Mouse (Mus musculus) embryo, embryonic 10.5 days (tissue): ENCODE results near the gene Zbtb20.

Experiments used
- DNase-seq: peaks from one replicate; pipeline ENCODE4 v3.0.0-alpha.2; 2015; ENCODE audit warnings: low spot score

The Zbtb20 gene

DNA sequence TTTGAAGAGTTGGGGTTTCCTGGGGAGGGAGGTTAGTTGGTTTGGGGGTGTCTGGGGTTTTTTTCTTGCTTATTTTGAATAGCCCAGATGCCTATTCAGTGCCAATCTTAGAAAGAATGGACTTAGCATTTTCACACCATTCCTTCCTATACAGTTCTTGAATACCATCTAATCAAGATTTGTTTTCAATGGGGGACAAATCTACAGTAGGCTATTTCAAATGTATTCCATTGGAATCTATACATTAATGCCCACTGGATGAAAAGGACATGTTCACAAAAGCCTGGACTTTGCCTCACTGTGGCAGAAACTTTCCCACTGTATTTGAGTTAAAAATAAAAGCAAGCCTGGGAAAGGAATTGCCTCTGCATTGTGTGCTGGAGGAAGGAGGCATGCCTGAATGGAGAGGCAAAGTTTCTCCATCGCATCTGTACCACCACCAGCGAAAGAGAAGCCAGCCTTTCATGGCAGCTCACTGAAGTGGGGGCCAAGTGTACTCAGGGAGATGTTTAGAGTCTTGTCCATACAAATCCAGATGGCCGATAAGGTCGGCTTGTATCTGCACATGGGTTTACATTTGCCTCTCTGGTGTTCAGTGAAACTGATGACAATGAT lies 728.8 kb downstream of the Zbtb20 start:
- no peak for DNase-seq

DNA sequence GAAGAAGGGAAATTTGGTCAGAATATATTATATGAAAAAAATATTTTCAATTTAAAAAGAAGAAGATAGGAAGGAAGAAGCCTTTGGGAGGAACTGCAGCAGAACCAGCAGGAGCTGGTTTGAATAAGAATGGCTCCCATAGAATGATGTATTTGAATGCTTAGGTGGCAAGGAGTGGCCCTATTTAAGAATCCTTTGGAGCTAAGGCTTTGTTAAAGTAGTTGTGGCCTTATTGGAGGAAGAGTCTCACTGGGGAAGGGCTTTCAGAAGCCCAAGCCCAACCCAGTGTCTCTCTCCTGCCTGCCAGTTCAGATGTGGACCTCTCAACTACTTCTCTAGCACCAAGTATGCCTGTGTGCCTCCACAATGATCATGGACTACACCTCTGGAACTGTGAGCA lies 731.4 kb downstream of the Zbtb20 start:
- DNase-seq: no peak

DNA sequence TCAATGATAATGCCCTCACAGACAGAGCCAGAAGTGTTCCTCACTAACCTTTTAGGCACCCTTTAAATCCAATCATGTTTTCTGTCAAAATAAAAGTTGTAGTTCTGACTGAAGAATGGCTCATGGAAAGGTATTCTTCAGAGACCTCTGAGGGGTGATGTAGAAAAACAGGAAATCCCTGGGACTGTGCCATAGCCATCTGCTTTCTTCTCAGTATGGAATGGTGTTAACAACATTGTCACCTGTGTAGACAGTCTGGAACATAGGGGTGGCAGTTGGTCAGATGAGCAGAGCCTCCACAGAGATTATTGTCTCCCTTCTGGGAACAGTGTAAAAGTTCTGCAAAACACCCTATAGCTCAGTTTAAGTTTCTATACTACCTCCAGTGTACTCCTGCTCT lies 732.4 kb downstream of the Zbtb20 start:
- no peak for DNase-seq

DNA sequence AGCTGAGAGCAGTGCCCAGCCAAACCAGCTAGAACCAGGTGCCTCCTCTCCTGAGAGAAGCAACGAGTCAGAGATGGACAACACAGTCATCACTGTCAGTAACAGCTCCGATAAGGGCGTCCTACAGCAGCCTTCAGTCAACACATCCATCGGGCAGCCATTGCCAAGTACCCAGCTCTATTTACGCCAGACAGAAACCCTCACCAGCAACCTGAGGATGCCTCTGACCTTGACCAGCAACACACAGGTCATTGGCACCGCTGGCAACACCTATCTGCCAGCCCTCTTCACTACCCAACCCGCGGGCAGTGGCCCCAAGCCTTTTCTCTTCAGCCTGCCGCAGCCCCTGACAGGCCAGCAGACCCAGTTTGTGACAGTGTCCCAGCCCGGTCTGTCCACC lies 734.7 kb downstream of the Zbtb20 start:
- no peak for DNase-seq

DNA sequence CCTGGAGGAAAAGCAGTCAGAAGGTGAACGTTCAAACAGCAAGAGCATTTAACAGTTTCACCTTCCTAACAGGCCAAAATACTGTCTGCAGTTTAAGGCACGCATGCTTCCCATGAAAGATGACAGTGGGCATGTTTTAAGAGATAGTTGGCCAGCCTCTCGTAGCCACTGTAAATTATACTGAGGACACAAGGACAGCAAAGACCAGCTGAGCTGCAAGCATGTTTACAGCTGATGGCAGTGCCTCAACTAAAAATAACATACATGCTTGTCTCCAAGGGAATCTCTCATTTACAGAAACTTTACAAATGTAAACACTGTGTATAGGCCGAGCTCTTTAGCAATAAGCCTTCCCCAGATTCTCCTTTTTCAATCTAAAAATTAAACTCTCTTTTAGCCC lies 740.7 kb downstream of the Zbtb20 start:
- DNase-seq: no peak

DNA sequence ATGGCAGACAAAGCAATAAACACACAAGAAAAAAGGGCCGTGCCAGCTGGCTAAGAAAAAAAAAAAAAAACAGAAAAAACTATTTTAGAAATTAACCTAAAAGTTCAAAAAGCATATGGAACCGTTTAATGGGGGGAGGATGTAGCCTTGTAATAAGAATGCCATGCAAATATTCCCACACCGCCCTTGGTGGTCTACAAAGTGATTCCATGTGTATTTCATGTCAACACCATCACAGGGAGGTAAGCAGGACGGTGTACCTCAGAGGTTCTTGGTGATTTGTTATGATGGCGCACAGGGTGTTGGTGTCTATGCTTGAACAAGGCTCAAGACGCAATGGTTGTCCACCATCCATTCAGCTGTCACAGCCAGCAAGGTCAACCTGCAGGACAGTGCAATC lies 741.7 kb downstream of the Zbtb20 start:
- DNase-seq: peak; percentile 56

DNA sequence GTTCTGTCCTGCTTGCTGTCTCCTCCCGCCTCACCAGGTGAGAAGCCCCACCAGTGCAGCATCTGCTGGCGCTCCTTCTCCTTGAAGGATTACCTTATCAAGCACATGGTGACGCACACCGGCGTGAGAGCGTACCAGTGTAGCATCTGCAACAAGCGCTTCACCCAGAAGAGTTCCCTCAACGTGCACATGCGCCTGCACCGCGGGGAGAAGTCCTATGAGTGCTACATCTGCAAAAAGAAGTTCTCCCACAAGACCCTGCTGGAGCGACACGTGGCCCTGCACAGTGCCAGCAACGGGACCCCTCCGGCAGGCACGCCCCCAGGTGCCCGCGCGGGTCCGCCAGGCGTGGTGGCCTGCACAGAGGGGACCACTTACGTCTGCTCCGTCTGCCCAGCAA lies 742.6 kb downstream of the Zbtb20 start:
- no peak for DNase-seq

DNA sequence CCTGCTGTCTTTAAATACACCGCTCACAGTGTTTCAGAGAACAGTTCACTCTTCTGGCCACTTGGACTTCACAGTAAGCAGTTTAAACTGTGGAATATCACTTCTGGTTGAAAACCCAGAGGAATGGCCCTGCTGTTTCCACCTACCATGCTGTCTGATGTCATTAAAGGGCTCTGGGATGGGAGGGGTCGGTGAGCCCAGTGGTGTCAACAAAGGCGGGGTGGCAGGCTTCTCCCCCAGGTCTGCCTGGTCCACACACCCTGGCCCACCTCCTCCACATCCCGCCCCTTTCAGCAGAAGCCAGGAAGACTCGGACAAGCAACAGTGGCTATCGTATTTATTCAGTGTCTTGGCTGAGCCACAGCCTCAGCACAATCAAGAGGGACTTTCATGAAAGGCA lies 743.6 kb downstream of the Zbtb20 start:
- no peak for DNase-seq

DNA sequence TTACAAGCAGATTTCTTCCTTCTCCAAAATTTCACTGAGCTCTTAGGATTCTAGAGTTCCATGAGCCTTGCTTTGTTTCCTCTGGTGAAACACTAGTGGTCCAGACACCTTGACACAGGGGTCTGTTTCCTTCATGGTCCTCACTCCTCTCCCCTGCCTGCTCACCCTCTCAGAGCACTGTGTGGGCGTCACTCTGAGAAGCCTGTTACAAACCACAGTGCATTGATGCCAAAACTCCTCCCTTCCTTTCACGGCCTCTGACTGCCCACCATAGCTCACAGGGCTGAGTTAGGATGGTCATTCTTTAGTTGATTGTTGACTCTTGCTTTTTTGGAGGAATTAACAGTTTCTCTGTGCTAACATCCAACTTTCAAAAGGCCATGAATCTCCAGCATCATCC lies 744.7 kb downstream of the Zbtb20 start:
- peak; percentile 30 for DNase-seq

DNA sequence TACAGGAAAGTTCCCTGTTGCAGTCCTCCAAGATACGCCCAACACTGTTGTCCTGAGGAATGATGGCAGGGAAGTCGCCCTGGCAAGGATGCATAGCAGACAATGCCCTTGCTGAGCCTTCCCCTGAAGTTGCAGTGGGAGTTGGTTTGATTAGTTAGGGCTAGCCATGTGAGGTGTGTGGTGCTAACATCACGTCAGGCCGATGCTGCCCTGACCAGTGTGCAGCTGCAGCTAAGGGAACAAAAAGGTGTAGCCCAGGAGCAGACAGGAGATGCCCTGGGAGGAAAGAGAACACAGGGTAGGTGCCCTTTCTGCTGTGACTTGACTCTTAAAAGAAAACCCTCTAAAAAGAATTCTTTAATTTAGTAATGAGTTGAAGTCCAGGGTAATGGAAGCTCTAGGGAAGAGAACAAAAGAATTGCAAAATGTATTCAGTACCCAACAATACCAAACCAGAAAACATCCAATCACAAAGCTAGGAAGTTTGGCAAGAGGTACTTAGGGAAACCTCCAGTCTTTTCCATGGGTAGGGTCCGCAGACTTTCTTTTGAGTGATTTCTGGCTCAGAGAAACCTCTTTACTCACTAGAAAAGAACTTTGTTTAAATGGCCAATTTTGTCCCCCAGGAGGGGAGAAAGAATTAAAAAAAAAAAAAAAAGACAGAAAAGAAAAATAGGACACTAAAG lies 747.8 kb downstream of the Zbtb20 start:
- DNase-seq: no peak

DNA sequence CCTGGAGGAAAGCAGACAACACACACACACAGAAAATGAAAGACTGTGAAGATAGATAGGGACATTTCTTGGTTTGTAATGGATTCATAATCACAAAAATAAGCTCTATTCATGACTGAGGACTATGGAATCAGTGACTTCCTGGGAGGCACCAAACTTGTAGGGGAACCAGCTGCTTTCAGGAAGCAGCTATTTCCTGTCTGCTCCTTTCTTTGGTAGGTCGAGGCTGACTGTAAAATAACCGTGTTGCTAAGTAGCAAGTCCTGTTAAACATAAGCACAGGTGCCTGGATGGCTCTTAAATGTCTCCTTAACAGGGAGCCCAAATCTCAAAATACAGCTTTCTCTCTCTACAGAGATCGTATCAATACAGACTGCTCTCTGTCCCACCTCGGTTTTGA lies 749.2 kb downstream of the Zbtb20 start:
- DNase-seq: no peak

DNA sequence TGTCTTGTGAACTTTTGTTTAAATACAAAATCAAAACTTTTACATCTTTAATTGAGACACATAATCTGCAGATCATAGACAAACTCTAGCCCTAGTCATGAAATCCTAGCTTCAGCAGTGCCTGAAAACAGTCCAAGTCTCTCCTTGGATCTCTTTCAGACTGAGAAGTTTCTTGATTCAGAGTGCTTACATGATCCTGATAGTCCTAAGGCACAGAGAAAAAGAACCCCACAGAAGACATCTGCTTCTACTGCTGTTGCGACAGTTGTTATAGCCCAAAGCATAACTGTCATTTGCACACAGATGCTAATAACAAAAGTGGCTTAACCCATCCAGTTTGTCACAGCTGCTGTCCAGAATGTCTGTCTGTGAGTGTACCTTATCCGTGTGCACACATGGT lies 749.6 kb downstream of the Zbtb20 start:
- DNase-seq: no peak

DNA sequence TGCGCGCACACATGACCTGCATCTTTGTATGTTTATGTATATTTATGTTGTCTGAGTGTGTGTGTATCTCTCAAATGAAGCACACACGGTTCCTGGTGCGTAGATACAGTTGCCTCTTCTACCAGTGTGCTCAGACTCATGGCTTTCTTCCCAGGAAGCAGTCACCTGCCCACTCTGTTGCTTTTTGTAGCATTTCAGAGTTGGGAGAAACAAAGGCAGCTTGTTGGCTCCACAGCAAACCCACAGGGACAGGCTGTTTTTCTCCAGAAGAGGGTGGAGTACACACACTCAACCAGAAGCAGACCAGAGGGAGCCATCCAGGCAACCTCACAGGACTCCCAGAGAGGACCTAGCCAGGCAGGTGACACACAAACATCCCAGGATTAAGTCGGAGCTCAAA lies 750.3 kb downstream of the Zbtb20 start:
- no peak for DNase-seq

DNA sequence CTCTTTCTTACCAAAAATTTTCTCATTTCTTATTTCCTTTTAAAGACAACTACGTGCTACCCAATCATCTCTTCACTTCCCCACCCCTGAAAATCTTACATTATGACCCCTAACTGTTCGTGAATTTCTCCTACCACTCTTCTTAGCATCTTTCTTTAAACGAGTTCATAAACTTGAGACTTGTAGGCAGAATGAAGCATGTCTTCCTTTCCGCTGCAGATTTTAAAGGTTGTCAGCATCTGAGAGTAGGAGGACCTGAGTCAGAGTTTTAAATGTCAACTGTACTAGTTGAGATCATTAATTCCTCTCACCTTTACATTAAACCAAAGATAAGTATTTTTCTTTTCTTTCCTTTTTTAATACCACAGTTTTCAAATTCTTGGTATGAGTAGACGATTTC lies 753.0 kb downstream of the Zbtb20 start:
- no peak for DNase-seq

DNA sequence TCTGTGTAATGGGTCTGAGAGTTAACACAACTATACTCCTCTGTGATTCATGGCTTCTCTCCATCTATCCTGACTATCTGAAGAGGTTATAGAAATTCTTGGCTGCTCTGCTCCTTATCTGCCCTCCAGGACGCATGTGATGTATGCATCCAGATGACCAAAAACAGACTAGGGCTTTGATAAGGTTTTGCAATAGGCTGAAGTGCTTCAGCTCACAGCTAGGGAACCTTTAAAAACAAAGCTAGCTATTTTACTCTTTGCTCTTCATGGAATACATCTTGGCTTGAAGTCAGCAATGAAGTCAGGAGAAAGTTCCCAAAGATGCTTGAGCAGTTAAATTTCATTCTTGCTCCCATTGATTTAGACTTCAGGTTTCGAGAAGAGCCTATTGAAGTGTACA lies 756.1 kb downstream of the Zbtb20 start:
- no peak for DNase-seq

DNA sequence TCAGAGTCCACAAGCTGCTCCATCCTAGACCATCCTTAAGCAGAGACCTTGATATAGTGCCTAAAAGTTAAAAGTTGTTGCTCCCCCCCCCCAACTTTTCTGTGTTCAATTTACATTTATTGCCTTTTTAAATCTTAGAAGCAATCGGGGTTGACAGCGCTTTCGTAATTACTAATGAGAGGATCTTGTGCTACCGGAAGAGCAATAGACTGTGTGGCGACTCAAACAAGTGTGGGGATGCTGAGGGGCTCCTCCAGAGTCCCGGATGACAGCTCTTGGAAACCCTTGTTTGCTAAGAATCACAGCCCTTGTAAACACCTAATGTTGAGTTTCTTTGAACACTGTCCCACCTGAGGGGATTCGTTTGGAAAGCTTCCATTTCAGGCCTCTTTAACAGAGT lies 758.4 kb downstream of the Zbtb20 start:
- DNase-seq: no peak

DNA sequence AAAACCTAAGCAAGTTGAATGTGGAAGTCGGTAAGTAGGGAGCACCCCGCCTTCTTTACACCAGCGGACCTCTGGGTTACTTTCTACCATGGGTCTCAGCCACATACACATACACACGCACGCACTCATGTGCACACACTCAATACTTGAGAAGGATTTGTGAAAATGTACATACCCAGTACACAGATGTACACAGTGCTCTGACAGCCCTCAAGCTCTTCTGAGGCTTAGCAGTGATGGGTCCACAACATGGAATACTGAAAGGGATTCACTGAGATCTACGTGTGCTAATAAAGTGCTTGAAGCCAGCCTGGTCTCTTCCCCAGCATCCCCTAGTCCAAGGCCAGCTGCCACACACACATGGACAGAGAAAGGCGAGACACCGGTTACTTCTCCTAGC lies 761.6 kb downstream of the Zbtb20 start:
- DNase-seq: no peak

DNA sequence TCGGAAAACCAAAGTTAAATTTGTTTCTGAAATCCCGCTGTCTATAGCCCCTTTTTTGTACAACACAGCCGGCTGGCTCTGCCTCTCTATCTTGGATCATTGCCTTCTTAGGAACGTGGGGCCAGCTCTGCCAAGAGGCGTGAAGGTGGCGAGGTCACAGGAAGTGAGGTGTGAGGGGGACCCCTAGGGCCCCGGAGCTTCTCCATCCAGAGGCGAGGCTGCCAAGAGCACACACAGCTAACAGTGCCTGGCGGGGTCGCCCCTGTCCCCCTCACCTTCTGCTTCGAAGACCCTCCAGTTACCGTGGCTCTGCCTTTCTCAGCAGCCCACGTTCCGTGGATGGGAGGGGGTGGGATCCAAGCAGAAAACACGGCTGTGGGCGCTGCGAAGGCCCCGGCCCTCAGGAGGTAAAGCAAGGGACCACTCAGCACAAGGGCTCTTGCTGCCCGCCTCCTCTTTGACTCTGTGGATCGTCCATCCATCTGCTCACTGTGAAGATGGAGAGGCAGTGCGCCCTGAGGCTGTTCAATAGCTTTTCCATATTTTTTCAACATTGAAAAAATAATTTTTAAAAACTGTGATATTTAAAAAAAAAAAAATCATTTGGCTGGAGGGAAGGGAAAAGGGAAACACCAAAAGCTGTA lies 762.8 kb downstream of the Zbtb20 start:
- DNase-seq: no peak

DNA sequence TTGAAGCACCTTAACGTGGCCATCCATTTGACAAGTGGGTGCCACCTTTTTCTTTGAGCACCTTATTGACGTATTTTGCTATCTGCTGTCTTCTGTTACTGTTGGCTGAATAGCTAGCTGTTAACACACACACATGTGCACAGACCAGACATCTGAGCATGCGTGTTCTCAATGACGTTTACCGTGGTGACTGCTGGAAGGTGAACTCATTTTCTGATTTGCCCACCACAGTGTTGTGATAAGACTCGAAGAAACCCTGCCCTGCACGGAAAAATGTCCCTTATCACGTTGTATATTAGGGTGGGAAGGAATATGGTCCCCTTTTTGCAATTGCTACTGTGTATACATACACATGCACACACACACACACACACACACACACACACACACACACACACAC lies 765.5 kb downstream of the Zbtb20 start:
- no peak for DNase-seq

DNA sequence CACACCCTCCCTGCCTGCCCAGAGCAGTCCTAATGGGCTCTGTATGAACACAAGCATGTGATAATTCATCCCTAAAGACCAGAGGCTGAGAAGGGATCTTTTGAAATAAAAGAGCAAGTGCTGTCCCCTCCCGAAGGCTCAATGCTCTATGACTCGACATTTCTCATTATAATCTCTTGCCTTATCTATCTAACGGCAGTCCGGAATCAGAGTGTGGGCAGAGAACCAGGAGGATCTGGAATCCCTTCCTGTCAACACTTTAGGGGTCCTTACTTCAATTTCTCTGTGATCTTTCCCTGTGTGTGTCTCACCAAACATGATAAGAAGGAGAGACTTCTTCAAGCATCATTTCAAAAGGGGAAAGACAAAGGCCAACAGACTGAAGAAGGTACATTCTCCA lies 770.2 kb downstream of the Zbtb20 start:
- DNase-seq: no peak

DNA sequence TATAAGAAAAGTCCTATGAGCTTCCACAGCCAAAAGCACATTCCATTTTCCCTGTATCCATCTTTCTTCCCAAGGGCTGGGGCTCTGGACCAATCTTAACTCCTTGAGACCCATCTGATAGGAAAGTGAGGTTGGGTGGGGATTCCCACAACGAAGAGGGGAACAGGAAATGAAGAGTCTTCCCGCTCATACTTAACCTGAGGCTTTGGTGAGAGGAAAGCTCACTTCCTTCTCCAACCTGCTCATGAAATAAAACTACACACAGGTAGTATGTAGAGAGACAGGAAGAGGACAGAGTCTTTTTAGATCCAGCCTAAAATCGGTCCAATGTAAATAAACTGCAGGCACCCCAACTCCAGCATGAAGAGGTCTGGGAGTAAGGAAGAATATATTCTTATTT lies 771.3 kb downstream of the Zbtb20 start:
- no peak for DNase-seq

DNA sequence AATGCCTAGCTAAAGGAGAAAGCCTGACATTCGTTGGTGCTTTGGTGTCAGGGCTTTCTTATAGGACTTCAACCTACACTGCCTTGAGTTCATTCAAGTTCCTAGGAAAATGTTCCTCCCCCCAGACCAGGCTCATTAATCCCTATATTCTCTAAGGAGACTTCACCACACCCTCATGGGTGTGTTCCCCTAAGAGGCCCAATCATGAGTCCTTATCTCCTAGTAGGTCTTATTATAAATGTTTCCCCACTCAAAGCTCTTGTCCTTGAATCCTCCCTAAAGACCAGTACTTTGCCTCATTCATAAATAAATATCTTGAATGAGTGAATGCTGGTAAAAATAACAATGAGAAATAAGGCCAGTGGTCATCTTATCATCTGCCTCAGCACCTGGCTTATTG lies 772.0 kb downstream of the Zbtb20 start:
- no peak for DNase-seq

DNA sequence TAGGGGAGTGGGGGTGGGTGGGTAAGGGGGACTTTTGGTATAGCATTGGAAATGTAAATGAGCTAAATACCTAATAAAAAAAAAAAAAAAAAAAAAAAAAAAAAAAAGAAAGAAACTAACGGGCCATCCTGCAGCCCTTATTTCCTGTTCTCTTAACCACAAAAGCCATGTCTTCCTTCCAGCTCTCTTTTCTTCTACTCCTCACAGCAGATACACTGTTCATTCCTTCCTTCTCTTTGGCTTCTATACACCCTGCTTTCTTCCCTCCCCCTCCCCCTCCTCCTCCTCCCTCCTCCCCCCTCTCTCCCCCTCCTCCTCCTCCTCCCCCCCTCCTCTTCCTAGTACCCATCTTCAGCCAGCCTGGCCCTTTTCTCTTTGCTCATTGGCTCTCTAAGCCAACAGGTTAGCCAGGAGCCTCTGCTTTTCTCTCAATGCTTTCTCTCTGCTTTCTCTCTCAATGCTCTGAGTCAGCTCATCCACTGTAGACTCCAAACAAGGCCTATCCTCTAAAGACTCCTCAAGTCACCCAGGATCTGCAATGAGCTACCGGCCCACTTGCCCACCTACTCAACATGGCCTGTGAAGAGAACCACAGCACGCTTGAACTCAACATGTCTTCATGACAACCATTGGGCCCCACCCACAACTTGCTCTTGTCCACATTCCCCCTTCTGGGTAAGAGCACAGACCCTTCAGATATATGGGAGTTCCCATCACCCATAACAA lies 774.8 kb downstream of the Zbtb20 start:
- DNase-seq: no peak
